Comparison of ENCODE assay signal across 19 mouse cellular contexts in the genomic region with DNA sequence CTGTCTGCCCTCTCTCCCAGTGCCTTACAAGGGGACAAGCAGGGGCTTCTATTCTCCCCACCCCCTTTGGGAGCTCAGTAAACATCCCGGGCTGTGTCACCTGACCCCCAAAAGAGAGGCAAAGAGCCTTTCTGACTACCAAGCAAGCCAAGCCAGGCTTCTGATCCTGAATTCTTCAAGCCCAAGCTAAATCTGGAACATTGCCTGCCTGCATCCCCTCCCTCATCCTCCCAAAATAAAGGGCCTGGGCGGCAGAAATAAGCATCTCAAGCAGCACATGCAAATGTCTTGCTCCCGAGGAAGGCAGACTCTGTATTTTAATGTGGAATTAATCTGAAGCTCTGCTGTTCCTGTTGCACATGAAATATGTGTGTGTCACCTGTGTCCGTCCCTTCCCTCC.
A peak's percentile ranks its signal among the peaks of the same experiment; 100 is the strongest.
DNase-seq lines count a peak whose midpoint lies in the region; ATAC-seq and TF ChIP-seq lines count a peak whose summit lies in the region.
"Had no signal": no experiment of that assay in that cellular context is flagged by ENCODE, and none has a peak within 500 bp of the region (broad histone marks: within the 10 kb centered on the region; RNA-seq: fewer than 3 reads in every experiment).

No protein-coding gene starts in this region.

- ATAC-seq in hindbrain, embryonic 16.5 days: no peak
- no peak for ATAC-seq in lung, postnatal 0 days
- ATAC-seq: forebrain, embryonic 13.5 days; forebrain, postnatal 0 days had no signal

- TF ChIP-seq CTCF in left cerebral cortex, adult 2 months (IDR thresholded peaks at IDR 0.05): no peak
- no peak for TF ChIP-seq CTCF in lung, postnatal 0 days (IDR thresholded peaks at IDR 0.05)
- TF ChIP-seq CTCF in olfactory bulb, adult 2 months (IDR thresholded peaks at IDR 0.05; ENCODE audit: insufficient read depth, low read depth, low read length): no peak

- H3K36me3 ChIP-seq in hindbrain, embryonic 16.5 days (ENCODE audit: control insufficient read depth, insufficient read depth, low read length): no peaks in the 10 kb centered on the region
- peaks cover 8% of the 10 kb centered on the region; the same call in 1 of the 2 replicates for H3K36me3 ChIP-seq in hindbrain, embryonic 10.5 days
- no peaks in the 10 kb centered on the region for H3K36me3 ChIP-seq in lung, postnatal 0 days (ENCODE audit: insufficient read depth, low read length)

- DNase-seq in hindbrain, embryonic 10.5 days (ENCODE audit: low spot score): no peak
- no peak for DNase-seq in left cerebral cortex, adult 2 months (ENCODE audit: extremely low spot score in 1 of 2, low spot score in 2 of 2)
- DNase-seq in left cerebral cortex, postnatal 14 days (ENCODE audit: low spot score in 2 of 2): no peak
- no peak for DNase-seq in lung, postnatal 0 days (ENCODE audit: low spot score)
- DNase-seq in lung, postnatal 25 days (ENCODE audit: low spot score): no peak
- DNase-seq in urinary bladder, postnatal 14 days (ENCODE audit: low spot score): no peak
- DNase-seq: adrenal gland, adult 2 months; adrenal gland, postnatal 25 days; cerebellum, adult 2 months; cerebellum, postnatal 10 days; forebrain, postnatal 0 days; gastrocnemius, postnatal 36 days; heart, adult 11 months had no signal

- H3K27ac ChIP-seq in hindbrain, embryonic 16.5 days (ENCODE audit: low read depth, low read length): peak overlapping the region; percentile 48; the same call in 1 of the 2 replicates
- no peak overlapping the region for H3K27ac ChIP-seq in hindbrain, embryonic 10.5 days
- H3K27ac ChIP-seq in left cerebral cortex, adult 2 months: 0 out of 2 replicates have a peak overlapping the region, but pooled peaks have one; percentile 36
- peak overlapping the region; percentile 76; the same call in 1 of the 2 replicates for H3K27ac ChIP-seq in lung, postnatal 0 days (ENCODE audit: low read length)
- H3K27ac ChIP-seq in olfactory bulb, adult 2 months (ENCODE audit: insufficient read depth, low read depth, low read length): 0 out of 2 replicates have a peak overlapping the region, but pooled peaks have one; percentile 10
- H3K27ac ChIP-seq: embryonic facial prominence, embryonic 10.5 days; forebrain, embryonic 13.5 days; hindbrain, embryonic 14.5 days had no signal

- no peak overlapping the region for H3K9ac ChIP-seq in hindbrain, embryonic 16.5 days (ENCODE audit: low read depth, low read length)
- H3K9ac ChIP-seq in lung, postnatal 0 days (replicated peaks; ENCODE audit: low read depth): no peak overlapping the region
- H3K9ac ChIP-seq: forebrain, embryonic 13.5 days; forebrain, postnatal 0 days; hindbrain, embryonic 14.5 days had no signal

- TF ChIP-seq POLR2A in olfactory bulb, adult 2 months (IDR thresholded peaks at IDR 0.05; ENCODE audit: insufficient read depth, low read depth, low read length): no peak

- H3K27me3 ChIP-seq in hindbrain, embryonic 16.5 days (replicated peaks; ENCODE audit: control insufficient read depth, insufficient read depth, low read length): no peaks in the 10 kb centered on the region
- H3K27me3 ChIP-seq in hindbrain, embryonic 10.5 days (ENCODE audit: insufficient read depth, poor library complexity, severe bottlenecking): no peaks in the 10 kb centered on the region
- H3K27me3 ChIP-seq in lung, postnatal 0 days (replicated peaks; ENCODE audit: insufficient read depth, low read length): no peaks in the 10 kb centered on the region
- H3K27me3 ChIP-seq: CH12.LX; forebrain, embryonic 13.5 days had no signal

- H3K9me3 ChIP-seq in hindbrain, embryonic 16.5 days (ENCODE audit: control insufficient read depth, low read length): no peaks in the 10 kb centered on the region
- no peaks in the 10 kb centered on the region for H3K9me3 ChIP-seq in hindbrain, embryonic 10.5 days
- no peaks in the 10 kb centered on the region for H3K9me3 ChIP-seq in lung, postnatal 0 days (ENCODE audit: low read length)
- H3K9me3 ChIP-seq: embryonic facial prominence, embryonic 10.5 days; forebrain, embryonic 13.5 days had no signal

- H3K4me3 ChIP-seq in hindbrain, embryonic 16.5 days (ENCODE audit: low read length): no peak overlapping the region
- H3K4me3 ChIP-seq in hindbrain, embryonic 10.5 days: no peak overlapping the region
- H3K4me3 ChIP-seq in left cerebral cortex, adult 2 months: no peak overlapping the region
- H3K4me3 ChIP-seq in lung, postnatal 0 days (ENCODE audit: low read depth, low read length): no peak overlapping the region
- no peak overlapping the region for H3K4me3 ChIP-seq in olfactory bulb, adult 2 months (ENCODE audit: insufficient read depth, low read depth, low read length)
- H3K4me3 ChIP-seq: embryonic facial prominence, embryonic 10.5 days; forebrain, embryonic 13.5 days had no signal

- intact Hi-C loops in left cerebral cortex, adult 2 months (cut with DNase I): loop anchor here (5.0 kb wide), 2 partner anchors 68 to 157 kb away; no protein-coding TSS in a partner anchor
- intact Hi-C loops in left cerebral cortex, postnatal 14 days (cut with DNase I): no loop called here

- 62% methylated on average over 4 of the region's 4 CpGs for WGBS in hindbrain, embryonic 16.5 days
- WGBS in hindbrain, embryonic 10.5 days: 71% methylated on average over 4 of the region's 4 CpGs
- 47% methylated on average over 4 of the region's 4 CpGs for WGBS in lung, postnatal 0 days
- WGBS in olfactory bulb, adult 2 months: 26% methylated on average over 4 of the region's 4 CpGs

- TF ChIP-seq EP300 in lung, postnatal 0 days (IDR thresholded peaks at IDR 0.05): no peak

- peaks cover 3% of the 10 kb centered on the region; the same call in 1 of the 2 replicates for H3K4me1 ChIP-seq in hindbrain, embryonic 16.5 days (ENCODE audit: control insufficient read depth, insufficient read depth, low read depth, low read length)
- H3K4me1 ChIP-seq in hindbrain, embryonic 10.5 days (replicated peaks): peaks cover 16% of the 10 kb centered on the region; the same call in 1 of the 2 replicates
- peaks cover 4% of the 10 kb centered on the region; the same call in 1 of the 2 replicates for H3K4me1 ChIP-seq in lung, postnatal 0 days (ENCODE audit: insufficient read depth, low read depth, low read length)
- peaks cover 38% of the 10 kb centered on the region for H3K4me1 ChIP-seq in olfactory bulb, adult 2 months (ENCODE audit: control insufficient read depth, insufficient read depth, low read length)

- no peak overlapping the region for H3K4me2 ChIP-seq in hindbrain, embryonic 16.5 days (ENCODE audit: low read length)
- no peak overlapping the region for H3K4me2 ChIP-seq in lung, postnatal 0 days (replicated peaks; ENCODE audit: low read depth, low read length)
- H3K4me2 ChIP-seq: forebrain, embryonic 13.5 days; hindbrain, embryonic 14.5 days had no signal
